Mouse (Mus musculus) kidney, adult 2 months (tissue): ENCODE measurements around the gene Sfxn2.

Experiments used
- CTCF ChIP-seq: fragments of 200-500 bp; conservative IDR thresholded peaks from 2 replicates; pipeline ENCODE4 v1.5.1; 2011; ENCODE audit warnings: low read depth, mild to moderate bottlenecking, control low read depth, low read length, moderate library complexity, mixed read lengths; ENCODE audit not compliant: insufficient read depth, insufficient read length
- POLR2A ChIP-seq: fragments of 200-500 bp; IDR thresholded peaks from one replicate; pipeline ENCODE4 v1.6.1; 2011; ENCODE audit warnings: low read depth, low read length, control low read depth

DNA sequence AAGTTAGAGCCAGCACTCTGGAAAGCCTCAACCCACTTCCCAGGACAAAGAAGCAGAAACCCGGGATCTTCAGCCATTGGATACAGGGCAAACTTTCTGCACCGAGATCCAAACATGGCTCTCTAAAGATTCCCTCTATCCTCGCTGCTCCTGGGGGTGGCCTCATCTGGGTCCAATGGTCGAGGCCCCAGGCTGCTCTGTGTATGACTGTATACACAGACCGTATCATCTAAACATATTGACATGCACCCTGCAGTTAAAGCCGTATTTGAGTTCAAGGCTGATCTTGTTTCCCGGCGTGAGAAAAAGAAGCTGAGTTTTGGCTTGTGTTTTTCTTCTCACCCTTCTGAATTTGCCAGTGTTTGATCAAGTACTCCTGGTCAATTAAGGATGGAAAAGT lies 30.4 kb upstream of the Sfxn2 start:
- TF ChIP-seq POLR2A (no peak), CTCF (no peak)
